ENCODE assay signal across 16 mouse cellular contexts in the genomic region with DNA sequence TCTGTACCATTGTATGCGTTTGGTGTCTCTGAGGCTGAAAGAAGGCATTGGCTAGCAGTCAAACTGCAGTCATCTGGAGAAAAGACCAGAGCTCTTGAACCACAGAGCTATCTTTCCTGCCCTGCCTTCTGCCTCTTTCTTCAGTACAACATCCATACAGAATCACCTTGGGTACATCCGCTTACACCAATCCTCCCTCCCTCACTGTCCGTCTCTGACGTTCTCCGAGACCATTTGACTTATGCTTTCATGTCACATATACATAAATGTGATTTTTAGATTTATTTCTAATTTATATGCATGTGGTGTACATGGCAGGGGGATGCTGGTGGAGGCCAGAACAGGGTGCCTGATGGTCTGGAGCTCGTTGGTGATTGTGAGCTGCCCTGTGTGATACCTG.
"Had no signal": no experiment of that assay in that cellular context is flagged by ENCODE, and none has a peak within 500 bp of the region (broad histone marks: within the 10 kb centered on the region; RNA-seq: fewer than 3 reads in every experiment).

No protein-coding gene starts in this region.

- H3K4me3 ChIP-seq: neural tube, embryonic 13.5 days; neural tube, embryonic 15.5 days; stomach, embryonic 15.5 days had no signal

- H3K9me3 ChIP-seq: neural tube, embryonic 13.5 days; neural tube, embryonic 15.5 days; stomach, embryonic 15.5 days had no signal

- H3K36me3 ChIP-seq: neural tube, embryonic 13.5 days; neural tube, embryonic 15.5 days; stomach, embryonic 15.5 days had no signal

- H3K27ac ChIP-seq: neural tube, embryonic 13.5 days; neural tube, embryonic 15.5 days; stomach, embryonic 15.5 days; stomach, postnatal 0 days had no signal

- H3K4me1 ChIP-seq: neural tube, embryonic 13.5 days; neural tube, embryonic 15.5 days; stomach, embryonic 15.5 days had no signal

- H3K27me3 ChIP-seq: neural tube, embryonic 13.5 days; neural tube, embryonic 15.5 days; stomach, embryonic 15.5 days had no signal

- DNase-seq: retina, postnatal 1 day; right cerebral cortex, adult 18-20 months; right cerebral cortex, postnatal 14 days; right cerebral cortex, postnatal 25 days; right cerebral cortex, postnatal 4 days; spleen, adult 18-20 months; thymus, adult 18-20 months; thymus, adult 2 months; thymus, postnatal 14 days; thymus, postnatal 25 days; thymus, postnatal 36 days; thymus, postnatal 4 days had no signal
